Mouse (Mus musculus) fibroblast of lung, adult 2 months (primary cell): ENCODE measurements around the gene Wasf3.

Experiments
- DNase-seq: peaks from one replicate; pipeline ENCODE4 v3.0.0-alpha.2; 2011; ENCODE audit warnings: low read depth

Wasf3 gene

DNA sequence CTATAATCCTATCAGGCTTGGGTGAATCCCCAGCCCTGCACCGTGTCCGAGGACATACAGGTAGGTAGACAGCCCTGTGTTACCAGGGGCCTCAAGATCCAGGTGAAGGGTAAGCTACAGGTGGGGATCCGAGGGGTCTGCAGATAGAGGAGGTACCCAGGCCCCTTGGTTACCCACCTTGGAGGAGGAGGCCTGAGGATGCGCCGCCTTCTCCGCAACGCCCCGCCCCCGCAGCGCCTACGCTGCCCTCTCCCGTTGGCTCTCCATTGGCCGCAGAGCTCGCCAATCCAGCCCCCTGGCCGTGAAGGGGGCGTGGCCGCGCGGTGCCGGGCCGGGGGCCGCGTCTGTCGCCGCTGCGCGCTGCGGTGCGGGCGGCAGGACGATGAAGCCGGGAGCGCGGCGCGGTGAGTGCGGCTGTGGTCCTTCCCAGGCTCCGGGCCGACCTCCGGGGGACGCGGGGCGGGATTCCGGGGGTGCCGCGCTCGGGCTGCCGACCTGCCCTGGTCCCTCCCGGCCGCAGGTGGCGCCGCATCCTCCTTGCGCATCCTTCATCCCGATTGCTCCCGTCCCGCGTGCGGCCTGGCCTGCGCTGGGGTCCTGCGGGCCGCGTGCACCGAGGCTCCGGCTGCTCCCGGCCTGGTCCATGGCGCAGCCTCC lies at the start of gene Wasf3:
Wasf3 (plus strand) TSS at position 51 of the 657 bp plus-strand sequence.
- DNase-seq = no peak

DNA sequence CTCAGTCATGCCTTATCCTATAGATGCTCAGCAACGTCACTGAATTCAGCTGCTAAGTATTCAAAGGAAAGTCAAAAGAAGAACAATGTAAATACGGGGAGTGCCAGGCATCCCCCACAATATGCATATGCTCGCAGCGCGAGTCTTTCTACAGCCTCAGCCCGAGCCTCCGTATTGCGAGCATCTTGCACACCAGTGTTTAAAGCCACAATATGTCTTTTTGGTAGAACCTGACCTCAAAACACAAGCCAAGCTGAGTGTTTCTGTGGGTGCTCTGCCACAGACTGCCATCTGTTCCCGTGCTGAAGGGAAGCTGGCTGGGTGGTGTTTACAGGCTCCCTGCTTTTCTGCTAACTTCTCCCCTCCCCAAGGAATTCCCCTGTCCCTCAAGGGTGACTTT lies 46.7 kb upstream of the Wasf3 start:
- no peak for DNase-seq

DNA sequence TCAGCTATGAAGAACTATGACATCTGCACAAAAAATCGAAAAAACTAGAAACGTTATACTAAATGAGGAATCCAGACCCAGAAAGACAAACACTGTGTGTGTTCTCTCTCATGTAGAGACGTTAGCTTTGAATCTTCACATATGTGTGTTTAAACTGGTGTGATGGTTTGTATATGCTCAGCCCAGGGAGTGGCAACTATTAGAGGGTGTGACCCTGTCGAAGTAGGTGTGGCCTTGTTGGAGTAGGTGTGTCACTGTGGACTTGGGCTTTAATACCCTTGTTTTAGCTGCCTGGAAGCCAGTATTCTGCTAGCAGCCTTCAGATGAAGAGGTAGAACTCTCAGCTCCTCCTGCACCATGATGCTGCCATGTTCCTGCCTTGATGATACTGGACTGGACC lies 44.7 kb upstream of the Wasf3 start:
- DNase-seq = no peak

- no peak for DNase-seq
Measured at GRCm38 (mm10) chr5:146344911-146345686, 39.7 kb upstream of the Wasf3 start.

GRCm38 (mm10) chr5:146347081-146347480 lies 37.7 kb upstream of the Wasf3 start:
- DNase-seq = no peak

DNA sequence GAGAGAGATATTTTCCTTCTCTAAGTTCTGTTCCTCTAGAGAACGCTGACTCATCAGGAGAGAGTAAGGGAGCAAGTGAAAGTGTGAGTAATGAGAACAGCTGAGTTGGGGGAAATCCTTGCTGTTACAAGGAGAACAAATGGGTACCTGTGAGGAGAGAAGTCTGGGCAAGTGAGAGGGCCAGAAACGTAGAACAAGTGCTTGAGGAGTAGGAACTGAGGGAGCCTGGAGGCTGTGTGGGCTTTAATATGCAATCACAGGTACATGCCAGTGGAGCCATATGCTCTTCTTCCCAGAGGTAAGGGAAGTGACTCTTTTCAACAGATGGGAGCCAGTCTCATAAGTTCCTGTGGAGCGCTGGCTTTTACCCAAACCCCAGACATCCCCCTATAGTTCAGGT lies 35.6 kb upstream of the Wasf3 start:
- no peak for DNase-seq

- DNase-seq = no peak
Measured at GRCm38 (mm10) chr5:146350784-146351183, 34.0 kb upstream of the Wasf3 start.

- no peak for DNase-seq
Measured at GRCm38 (mm10) chr5:146352006-146352405, 32.8 kb upstream of the Wasf3 start.

GRCm38 (mm10) chr5:146360386-146360785 lies 24.4 kb upstream of the Wasf3 start:
- DNase-seq = no peak

DNA sequence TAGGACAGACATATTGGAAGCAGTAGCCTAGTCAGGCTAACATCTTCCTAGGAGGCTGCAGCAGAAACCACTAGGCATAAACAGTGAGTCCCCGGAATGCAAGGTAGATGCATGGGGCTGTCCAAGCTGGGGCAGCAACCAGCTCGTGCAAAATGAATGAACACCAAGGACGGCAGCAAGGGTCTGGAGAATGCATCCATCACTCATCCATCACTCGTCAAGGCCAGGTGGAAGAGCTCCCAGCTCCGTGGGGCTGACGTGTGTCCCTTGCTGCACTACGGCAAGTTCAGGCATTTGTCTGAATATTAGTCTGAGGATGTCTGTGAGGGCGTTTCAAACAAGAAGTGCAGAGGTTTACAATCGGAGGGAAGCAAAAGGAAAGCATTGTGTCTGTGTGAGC lies 22.1 kb upstream of the Wasf3 start:
- DNase-seq = no peak

GRCm38 (mm10) chr5:146368356-146368755 lies 16.4 kb upstream of the Wasf3 start:
- no peak for DNase-seq

- DNase-seq = no peak
Measured at GRCm38 (mm10) chr5:146368971-146369370, 15.8 kb upstream of the Wasf3 start.

- no peak for DNase-seq
Measured at GRCm38 (mm10) chr5:146370794-146371193, 14.0 kb upstream of the Wasf3 start.

DNA sequence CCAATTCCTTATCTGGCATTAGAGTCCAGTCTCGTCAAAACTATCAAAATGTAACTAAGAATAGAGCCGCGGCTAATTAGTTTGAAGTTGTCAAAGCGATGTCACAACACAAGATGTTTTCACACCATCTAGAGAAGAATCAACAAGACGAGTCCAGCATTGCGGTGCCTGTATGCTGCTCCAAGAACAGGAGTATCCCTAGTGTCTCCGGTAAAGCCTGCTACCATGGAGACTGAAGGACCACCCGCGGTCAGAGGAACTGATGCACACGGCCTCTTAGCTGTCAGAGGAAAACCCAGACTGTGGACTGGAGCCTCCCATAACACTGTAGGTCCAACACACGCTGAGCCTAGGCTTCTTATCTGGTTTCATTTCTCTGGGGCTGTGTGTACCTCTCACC lies 11.5 kb upstream of the Wasf3 start:
- DNase-seq = no peak

- no peak for DNase-seq
Measured at GRCm38 (mm10) chr5:146376601-146377000, 8.2 kb upstream of the Wasf3 start.

GRCm38 (mm10) chr5:146380041-146380440 lies 4.7 kb upstream of the Wasf3 start:
- DNase-seq = no peak

GRCm38 (mm10) chr5:146382268-146382667 lies 2.5 kb upstream of the Wasf3 start:
- DNase-seq = no peak

GRCm38 (mm10) chr5:146383401-146383800 lies 1.4 kb upstream of the Wasf3 start:
- no peak for DNase-seq

DNA sequence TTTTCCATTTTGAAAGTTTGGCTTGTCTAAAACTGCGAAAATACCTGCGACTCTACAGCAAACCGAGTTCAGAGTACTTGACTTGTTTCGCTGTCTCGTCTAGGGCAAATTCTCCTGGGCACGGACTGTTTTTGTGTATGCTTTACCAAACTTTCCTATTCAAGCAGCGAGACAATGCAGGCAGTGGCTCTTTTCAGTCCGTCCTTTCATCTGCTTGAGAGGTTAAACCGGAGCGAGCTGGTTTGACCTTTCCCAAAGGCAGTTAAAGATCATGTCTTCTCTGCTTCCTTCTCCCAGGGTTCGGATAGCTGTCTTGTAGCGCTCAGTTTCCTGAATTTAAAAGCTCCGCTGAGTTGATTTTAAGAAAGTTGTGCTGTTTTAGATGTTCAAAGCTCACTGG lies 1.2 kb downstream of the Wasf3 start:
- no peak for DNase-seq

GRCm38 (mm10) chr5:146386906-146387305 lies 2.1 kb downstream of the Wasf3 start:
- DNase-seq = no peak

DNA sequence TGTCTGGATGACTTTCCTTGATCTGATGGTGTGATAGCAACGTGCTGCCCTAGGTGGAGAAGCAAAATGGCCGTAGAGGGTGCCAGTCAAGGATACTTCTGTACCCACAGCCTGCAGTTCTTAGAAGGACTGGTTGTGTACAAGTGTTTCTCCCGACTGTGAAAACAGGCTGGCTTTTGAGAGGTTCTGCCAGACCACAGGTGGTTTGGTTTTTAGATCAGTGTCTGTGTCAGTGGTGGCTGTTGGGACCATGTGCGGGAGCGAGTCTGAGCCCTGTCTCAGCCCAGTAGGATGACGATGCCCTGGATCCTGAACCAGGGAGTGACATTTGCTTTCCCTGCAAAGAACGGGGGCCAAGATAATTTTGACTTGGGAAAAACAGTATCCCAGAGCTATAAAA lies 9.8 kb downstream of the Wasf3 start:
- DNase-seq = no peak

DNA sequence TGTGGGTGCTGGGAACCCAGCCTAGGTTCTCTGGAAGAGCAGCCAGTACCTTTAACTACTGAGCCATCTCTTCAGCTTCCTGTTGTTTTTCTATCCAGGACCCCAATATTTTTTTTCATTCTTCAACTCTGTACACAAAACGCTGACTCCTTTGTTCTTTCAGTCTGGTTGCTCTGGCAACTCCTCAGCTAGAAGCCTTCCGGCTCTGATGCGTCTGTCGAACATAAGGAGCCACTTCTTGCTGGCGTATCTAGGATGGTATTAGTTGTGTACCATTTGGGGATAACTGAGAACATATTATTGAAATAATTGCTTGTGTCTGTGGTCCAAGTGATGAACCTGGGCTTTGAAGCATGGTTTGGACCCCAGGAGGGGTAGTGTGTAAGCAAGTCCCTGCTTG lies 12.5 kb downstream of the Wasf3 start:
- no peak for DNase-seq

GRCm38 (mm10) chr5:146398386-146399115 lies 13.8 kb downstream of the Wasf3 start:
- DNase-seq = no peak
